Mouse (Mus musculus) left cerebral cortex, adult 11 months (tissue): ENCODE results near the gene Erbb3.
A peak's percentile ranks its signal among the peaks of the same experiment; 100 is the strongest.
"Not testable (repeated sequence)": the region's sequence is repeated elsewhere in the genome, so short reads cannot be mapped to it uniquely, and the experiment has no call there.

Experiments used
- DNase-seq: peaks from one replicate; pipeline ENCODE4 v3.0.0; 2022; ENCODE audit warnings: low spot score

Erbb3 gene

GRCm38 (mm10) chr10:128556963-128557362 is 32.5 kb downstream of the Erbb3 start:
- DNase-seq: no peak

- DNase-seq: no peak
Measured at GRCm38 (mm10) chr10:128556286-128556685, 33.2 kb downstream of the Erbb3 start.

- not testable (repeated sequence) for DNase-seq
Measured at GRCm38 (mm10) chr10:128555567-128555966, 33.9 kb downstream of the Erbb3 start.

GRCm38 (mm10) chr10:128550144-128550823 is 39.2 kb downstream of the Erbb3 start:
- not testable (repeated sequence) for DNase-seq

GRCm38 (mm10) chr10:128549682-128550057 is 39.8 kb downstream of the Erbb3 start:
- not testable (repeated sequence) for DNase-seq

- DNase-seq: peak; percentile 93
Measured at GRCm38 (mm10) chr10:128548947-128549681, 40.3 kb downstream of the Erbb3 start, which contains the start of gene Rpl41. Gene Rpl41 (minus strand): TSS chr10:128549305.

GRCm38 (mm10) chr10:128548051-128548791 is 41.2 kb downstream of the Erbb3 start:
- DNase-seq: not testable (repeated sequence)

- DNase-seq: peak; percentile 97
Measured at GRCm38 (mm10) chr10:128547361-128548032, 42.0 kb downstream of the Erbb3 start, which contains the start of gene Zc3h10. Gene Zc3h10 (minus strand): TSS chr10:128547774.

- DNase-seq: no peak
Measured at GRCm38 (mm10) chr10:128546787-128547186, 42.7 kb downstream of the Erbb3 start.

- no peak for DNase-seq
Measured at GRCm38 (mm10) chr10:128546361-128546760, 43.1 kb downstream of the Erbb3 start.

GRCm38 (mm10) chr10:128545570-128545898 is 43.9 kb downstream of the Erbb3 start:
- no peak for DNase-seq

- DNase-seq: no peak
Measured at GRCm38 (mm10) chr10:128544674-128545569, 44.5 kb downstream of the Erbb3 start.

- DNase-seq: no peak
Measured at GRCm38 (mm10) chr10:128544151-128544657, 45.2 kb downstream of the Erbb3 start.

- DNase-seq: no peak
Measured at GRCm38 (mm10) chr10:128543100-128543499, 46.4 kb downstream of the Erbb3 start.

- DNase-seq: no peak
Measured at GRCm38 (mm10) chr10:128538340-128538870, 51.0 kb downstream of the Erbb3 start.

- DNase-seq: peak; percentile 87
Measured at GRCm38 (mm10) chr10:128536266-128536940, 53.0 kb downstream of the Erbb3 start.

GRCm38 (mm10) chr10:128535624-128536265 is 53.7 kb downstream of the Erbb3 start:
- DNase-seq: no peak

GRCm38 (mm10) chr10:128535206-128535605 is 54.2 kb downstream of the Erbb3 start:
- no peak for DNase-seq
